Mouse (Mus musculus) liver, embryonic 14.5 days (tissue): ENCODE data around the gene Lclat1. TPM values are rescaled to one million over a fixed set of nuclear protein-coding genes. Genes with fewer than 3 reads are reported as not detected.

Experiments used
- ATAC-seq: fragments of 200-750 bp; cut with Nextera tagmentation; 2 replicates; pipeline ENCODE4 v1.8.0; 2017; ENCODE audit warnings: moderate number of reproducible peaks, mild to moderate bottlenecking, moderate library complexity; ENCODE audit not compliant: insufficient read depth
- DNase-seq, 3 experiments: peaks; one replicate each; pipeline ENCODE4 v3.0.0-alpha.2; 2012 to 2013; ENCODE audit warnings: low read depth in 3 of 3, low spot score in 3 of 3
- H3K27ac ChIP-seq: fragments of 300-500 bp; sonication (generic); 2 replicates; pipeline ENCODE4 v1.5.1; 2014; ENCODE audit warnings: moderate library complexity, mild to moderate bottlenecking, control low read depth, inconsistent platforms
- H3K27me3 ChIP-seq: fragments of 300-500 bp; sonication (generic); 2 replicates; pipeline ENCODE4 v1.6.1; 2014; ENCODE audit warnings: mild to moderate bottlenecking, low read length, moderate library complexity; ENCODE audit not compliant: control insufficient read depth, insufficient read depth
- H3K36me3 ChIP-seq: fragments of 300-500 bp; sonication (generic); replicated peaks from 2 replicates; pipeline ENCODE4 v1.6.1; 2014; ENCODE audit warnings: low read depth; ENCODE audit not compliant: control insufficient read depth, insufficient read depth
- H3K4me1 ChIP-seq, 2 experiments: fragments of 200-500 bp in 1 of 2; fragments of 300-500 bp in 1 of 2; sonication (generic) in 1 of 2; replicated peaks; 2 replicates each; pipeline ENCODE4 v1.6.1; 2012 to 2014; ENCODE audit warnings: antibody characterized with exemption in 1 of 2, inconsistent platforms in 1 of 2, low read length in 1 of 2; ENCODE audit not compliant: control insufficient read depth in 2 of 2, insufficient read depth in 2 of 2
- H3K4me2 ChIP-seq: fragments of 300-500 bp; sonication (generic); 2 replicates; pipeline ENCODE4 v1.6.1; 2014; ENCODE audit warnings: low read depth, mild to moderate bottlenecking, control low read depth, moderate library complexity
- H3K4me3 ChIP-seq, 2 experiments: fragments of 200-500 bp in 1 of 2; fragments of 300-500 bp in 1 of 2; sonication (generic) in 1 of 2; 2 replicates each; pipeline ENCODE4 v1.5.1; 2012 to 2014; ENCODE audit warnings: low read depth in 2 of 2, low read length in 2 of 2, mild to moderate bottlenecking in 2 of 2, control low read depth in 1 of 2, inconsistent platforms in 1 of 2, moderate library complexity in 1 of 2; ENCODE audit not compliant: insufficient read depth in 1 of 2
- H3K9ac ChIP-seq: fragments of 300-500 bp; sonication (generic); replicated peaks from 2 replicates; pipeline ENCODE4 v1.6.1; 2014; ENCODE audit warnings: mild to moderate bottlenecking, control low read depth, moderate library complexity
- H3K9me3 ChIP-seq: fragments of 300-500 bp; sonication (generic); 2 replicates; pipeline ENCODE4 v1.6.1; 2016; ENCODE audit warnings: low read length, mixed read lengths; ENCODE audit not compliant: control insufficient read depth
- CTCF ChIP-seq: IDR thresholded peaks from 2 replicates; pipeline ENCODE4 v1.5.1; 2016; ENCODE audit warnings: antibody characterized with exemption, low read depth, control low read depth
- EP300 ChIP-seq: IDR thresholded peaks from 2 replicates; pipeline ENCODE4 v1.6.1; 2016; ENCODE audit warnings: antibody characterized with exemption, low read depth
- WGBS: fragments of 180-500 bp; shearing (Covaris S2); extraction: QIAGEN DNeasy Blood & Tissue Kit; methylation state at CpG from one replicate; pipeline ENCODE4 v1.1.7; 2014; ENCODE audit not compliant: insufficient replicate concordance; 5-methylcytosine and 5-hydroxymethylcytosine counted together
- polyA plus RNA-seq, 2 experiments: library from polyadenylated mRNA; depleted of rRNA in 1 of 2; stranded (reverse) in 1 of 2; unstranded in 1 of 2; fragments of >200 nt; fragmentation: Nextera tagmentation in 1 of 2; extraction: Ambion mirVana in 1 of 2; gene quantifications; 2 replicates each; pipeline versions ENCODE4 v1.2.1 to v1.2.3; 2012 to 2014

The Lclat1 gene
- polyA plus RNA-seq, 2 experiments = 1.8 to 4.5 TPM

DNA sequence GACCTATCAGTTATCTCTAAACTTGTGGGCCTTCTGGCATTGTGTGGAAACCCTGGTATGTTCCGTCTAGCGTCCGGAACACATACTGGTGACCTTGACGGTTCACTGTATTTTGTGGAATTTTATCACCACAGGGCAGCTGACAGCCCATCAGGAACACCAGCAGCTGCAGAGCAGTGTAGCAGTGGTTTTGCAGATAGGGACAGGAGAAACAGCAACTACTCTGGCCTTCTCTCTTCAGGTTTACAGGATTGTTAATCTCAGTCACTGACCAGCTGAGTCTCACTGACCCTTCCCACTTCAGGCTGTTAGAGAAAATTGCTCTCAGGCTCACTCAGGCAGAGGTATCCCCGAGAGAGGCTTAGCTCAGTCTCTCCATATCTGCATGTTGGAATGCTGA is 118.2 kb downstream of the Lclat1 start:
- H3K4me1 ChIP-seq = peaks cover 2 to 32% of the 10 kb centered on the region in 2 experiments; a peak in 3 of 4 replicates
- H3K27me3 ChIP-seq = no peaks in the 10 kb centered on the region
- no peaks in the 10 kb centered on the region for H3K36me3 ChIP-seq
- DNase-seq (no peak), ATAC-seq (peak; percentile 65; the same call in 1 of the 2 replicates)
- no peak overlapping the region for H3K27ac ChIP-seq
- no peak overlapping the region for H3K4me2 ChIP-seq
- H3K9me3 ChIP-seq = no peaks in the 10 kb centered on the region
- no peak overlapping the region for H3K9ac ChIP-seq
- 11% methylated on average over 5 of the region's 5 CpGs for WGBS
- no peak overlapping the region for H3K4me3 ChIP-seq
- no peak for TF ChIP-seq CTCF
- TF ChIP-seq EP300 = peak; percentile 43

DNA sequence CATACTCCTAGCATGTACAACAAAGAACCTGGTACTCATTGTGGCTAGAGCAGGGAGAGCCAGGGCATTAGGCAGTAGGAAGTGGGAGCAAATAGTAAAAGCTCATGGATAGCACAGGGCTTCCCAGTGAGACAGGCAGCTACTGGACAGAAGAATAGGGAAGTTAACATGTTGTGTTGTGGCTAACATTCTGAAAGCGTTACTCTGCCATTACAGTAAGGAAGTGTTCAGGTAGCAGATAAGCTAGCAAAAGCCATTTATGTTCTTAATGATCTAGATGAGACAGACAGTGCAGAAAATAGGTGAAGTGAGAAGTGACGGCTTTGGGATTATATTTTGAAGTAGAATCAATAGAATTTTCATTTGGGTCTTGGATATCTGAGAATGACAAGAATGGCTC is 118.8 kb downstream of the Lclat1 start:
- DNase-seq (no peak), ATAC-seq (no peak)
- Histone ChIP-seq H3K27me3 (no peaks in the 10 kb centered on the region), H3K27ac (no peak overlapping the region), H3K4me2 (no peak overlapping the region), H3K4me3 (no peak overlapping the region), H3K36me3 (no peaks in the 10 kb centered on the region), H3K4me1 (peaks cover 2 to 32% of the 10 kb centered on the region in 2 experiments), H3K9ac (no peak overlapping the region), H3K9me3 (no peaks in the 10 kb centered on the region)
- TF ChIP-seq EP300 = no peak
- 27% methylated on average over 2 of the region's 2 CpGs for WGBS

DNA sequence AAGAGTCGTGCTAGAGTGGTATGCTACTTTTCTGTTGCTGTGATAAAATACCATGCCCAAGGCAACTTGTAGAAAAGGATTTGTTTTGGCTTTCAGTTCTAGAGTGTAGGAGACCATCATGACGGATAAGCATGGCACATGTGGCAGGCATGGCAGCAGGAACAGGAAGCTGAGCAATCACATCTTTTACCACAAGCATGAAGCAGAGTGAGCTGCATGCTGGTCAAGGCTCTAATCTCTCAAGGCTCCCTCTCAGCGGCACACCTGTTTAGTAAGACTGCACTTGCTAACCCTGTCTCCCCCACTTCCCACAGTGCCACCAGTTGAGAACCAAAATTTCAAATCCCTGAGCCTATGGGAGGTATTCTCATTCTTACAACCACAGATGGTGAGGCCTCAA is 119.6 kb downstream of the Lclat1 start:
- no peaks in the 10 kb centered on the region for H3K36me3 ChIP-seq
- peaks cover 2 to 36% of the 10 kb centered on the region in 2 experiments for H3K4me1 ChIP-seq
- H3K4me3 ChIP-seq = no peak overlapping the region
- no peak for ATAC-seq
- H3K27ac ChIP-seq = no peak overlapping the region
- 29% methylated on average over 3 of the region's 3 CpGs for WGBS
- H3K9ac ChIP-seq = no peak overlapping the region
- TF ChIP-seq EP300 (no peak), CTCF (no peak)
- H3K9me3 ChIP-seq = no peaks in the 10 kb centered on the region
- H3K4me2 ChIP-seq = no peak overlapping the region
- no peak for DNase-seq
- no peaks in the 10 kb centered on the region for H3K27me3 ChIP-seq

DNA sequence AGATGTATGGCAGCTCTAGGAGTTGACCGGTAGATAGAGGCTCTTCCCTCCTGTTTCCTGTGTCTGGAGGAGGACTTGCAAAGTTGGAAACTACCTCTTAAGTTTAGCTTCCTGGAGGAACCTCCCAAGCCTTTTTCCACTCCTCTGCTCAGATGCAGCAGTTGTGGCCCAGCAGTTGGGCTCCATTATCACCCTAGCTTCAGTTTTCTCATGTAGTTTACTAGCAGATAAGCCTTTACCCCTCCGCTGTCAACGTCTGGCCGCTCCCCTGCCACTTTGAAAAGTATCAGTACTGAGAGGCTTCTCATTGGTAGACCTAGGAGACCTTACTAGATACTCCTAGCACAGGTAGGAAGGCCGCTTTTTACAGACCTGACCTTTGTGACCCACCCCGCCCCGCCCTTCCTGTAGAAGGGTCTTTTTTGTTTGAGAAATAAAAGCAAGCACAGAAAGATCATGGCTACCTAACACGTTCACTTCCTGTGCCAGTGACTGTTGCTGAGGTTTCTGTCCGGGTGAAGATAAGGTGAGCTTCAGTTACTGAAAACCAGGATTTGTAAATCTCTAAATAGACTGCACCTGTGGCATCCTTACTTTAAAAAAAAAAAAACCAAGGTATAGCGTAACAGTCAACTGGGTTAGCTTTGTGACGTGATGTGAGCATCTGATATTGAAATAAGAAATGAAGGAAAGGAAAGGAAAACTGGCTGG is 121.8 kb downstream of the Lclat1 start:
- no peak overlapping the region for H3K4me2 ChIP-seq
- H3K9ac ChIP-seq = no peak overlapping the region
- peaks cover 2 to 36% of the 10 kb centered on the region in 2 experiments for H3K4me1 ChIP-seq
- H3K36me3 ChIP-seq = no peaks in the 10 kb centered on the region
- DNase-seq = no peak
- no peaks in the 10 kb centered on the region for H3K27me3 ChIP-seq
- no peaks in the 10 kb centered on the region for H3K9me3 ChIP-seq
- WGBS = 33% methylated on average over 11 of the region's 11 CpGs
- H3K4me3 ChIP-seq = no peak overlapping the region
- H3K27ac ChIP-seq = no peak overlapping the region
- TF ChIP-seq EP300 (peak; percentile 32; the same call in 1 of the 2 replicates), CTCF (no peak)
- 0 out of 2 replicates have a peak, but pooled peaks have one; percentile 39 for ATAC-seq

DNA sequence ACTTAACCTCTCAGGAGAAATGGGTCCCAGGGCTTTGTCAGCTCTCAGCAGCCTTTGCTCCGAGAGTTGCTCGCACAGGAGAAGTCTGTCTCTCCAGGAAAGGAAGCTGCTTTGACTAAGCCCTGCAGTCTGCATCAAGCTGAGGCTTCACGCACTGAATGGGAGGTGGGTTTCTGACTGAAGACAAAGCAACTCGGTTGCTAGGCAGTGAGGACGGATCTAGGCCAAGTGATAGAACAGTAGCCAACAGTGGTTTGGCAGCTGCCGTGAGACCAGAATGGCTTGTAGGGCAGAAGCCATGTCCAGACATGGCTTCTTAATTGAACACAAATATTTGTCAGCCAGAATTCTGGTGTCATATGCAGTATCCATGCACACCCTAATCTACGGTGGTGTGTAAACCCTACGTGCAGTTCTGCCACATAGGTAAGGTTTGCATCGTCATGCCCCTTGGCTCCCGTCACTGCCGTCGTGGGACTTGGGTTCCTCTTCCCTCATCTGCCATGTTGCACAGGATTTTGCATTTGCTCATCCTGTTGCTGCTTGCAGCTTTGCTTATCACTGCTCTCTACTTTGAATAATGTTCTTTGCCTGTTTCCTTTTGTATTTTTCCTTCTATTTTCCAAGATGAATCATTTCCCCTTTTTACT is 122.7 kb downstream of the Lclat1 start:
- no peak for TF ChIP-seq CTCF
- no peak for TF ChIP-seq EP300
- DNase-seq (no peak), ATAC-seq (no peak)
- H3K9me3 ChIP-seq = no peaks in the 10 kb centered on the region
- H3K27me3 ChIP-seq = no peaks in the 10 kb centered on the region
- WGBS = 72% methylated on average over 12 of the region's 12 CpGs
- no peaks in the 10 kb centered on the region for H3K36me3 ChIP-seq
- no peak overlapping the region for H3K27ac ChIP-seq
- peaks cover 2 to 33% of the 10 kb centered on the region in 2 experiments for H3K4me1 ChIP-seq
- H3K9ac ChIP-seq = no peak overlapping the region
- no peak overlapping the region for H3K4me3 ChIP-seq
- H3K4me2 ChIP-seq = no peak overlapping the region
